Mouse (Mus musculus): Measurements from ENCODE around the gene Pamr1.

DNA sequence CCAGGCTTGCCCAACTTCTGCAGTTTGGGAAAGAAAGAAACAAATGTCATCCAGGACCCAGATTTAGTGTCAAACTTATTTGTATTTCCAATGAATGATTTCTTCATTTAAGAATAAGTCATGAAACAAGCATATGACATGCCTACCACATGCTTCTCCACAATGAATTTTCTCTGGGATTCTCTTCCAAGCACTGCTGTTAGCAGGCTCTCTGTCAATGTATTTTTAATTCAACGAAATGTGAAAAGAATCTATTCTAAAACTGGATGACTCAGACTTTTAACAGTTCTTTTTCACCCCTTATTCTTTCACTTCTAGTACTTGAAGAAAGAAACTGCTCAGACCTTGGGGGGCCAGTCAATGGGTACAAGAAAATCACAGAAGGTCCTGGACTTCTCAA lies 84.2 kb downstream of the Pamr1 start:
- TF ChIP-seq TAL1 (IDR thresholded peaks at IDR 0.05; ENCODE audit: low read length) (no peak), GATA1 (IDR thresholded peaks at IDR 0.05; ENCODE audit: low read length) (no peak)
